Mouse (Mus musculus) megakaryocyte-erythroid progenitor cell, adult 5 weeks (primary cell): Measurements from ENCODE around the gene Gm15056. TPM values are rescaled to one million over a fixed set of nuclear protein-coding genes. Genes with fewer than 3 reads are reported as not detected.

Source experiments
- polyA plus RNA-seq: library from polyadenylated mRNA; stranded (reverse); fragments of >175 nt; gene quantifications from 2 replicates; pipeline ENCODE4 v1.2.3, GENCODE M21; 2012

The Gm15056 gene
- polyA plus RNA-seq: not detected in 2 replicates

GRCm38 (mm10) chr8:20902527-20902926 lies at the start of gene Gm15056:
Gene Gm15056, minus strand, starts transcription at chr8:20902627.

DNA sequence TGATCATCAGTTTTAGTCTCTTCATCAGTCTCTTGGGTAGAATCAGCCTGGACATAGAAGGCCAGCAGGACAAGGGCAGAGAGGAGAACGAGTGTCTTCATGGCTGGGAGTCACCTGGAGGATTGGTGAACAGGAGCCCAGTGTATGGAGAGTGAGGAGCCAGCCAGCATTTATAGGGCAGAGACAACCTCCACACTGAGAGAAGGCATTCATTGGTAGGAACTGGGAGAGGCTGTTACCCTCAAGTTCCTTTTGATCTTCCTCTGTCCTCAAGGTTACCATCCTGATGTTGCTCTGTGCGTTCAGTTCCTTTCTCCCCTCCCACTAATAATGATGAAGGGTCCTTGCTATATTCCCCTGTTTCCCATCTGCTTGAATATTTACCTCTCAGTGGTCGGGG lies 42.2 kb upstream of the Gm15056 start, which contains the start of gene AY761185:
AY761185 (minus strand) TSS at position 101 of the 400 bp plus-strand sequence.

GRCm38 (mm10) chr8:20921971-20922370 lies 19.5 kb upstream of the Gm15056 start, which contains the start of gene Gm6040:
Gene Gm6040, minus strand, starts transcription at chr8:20922071.

GRCm38 (mm10) chr8:20892369-20892768 lies 10.1 kb downstream of the Gm15056 start, which contains the start of gene Defb33:
Gene Defb33, plus strand, starts transcription at chr8:20892669.

Other genes starting within 250 kb of the Gm15056 start
- gene Defb33, start 10.0 kb downstream of the Gm15056 start, polyA plus RNA-seq: not detected in 2 replicates
- not detected in 2 replicates for gene Gm6040, start 19.4 kb upstream of the Gm15056 start, polyA plus RNA-seq
- not detected in 2 replicates for gene AY761185, start 42.1 kb upstream of the Gm15056 start, polyA plus RNA-seq
- gene Defa21, start 122.9 kb upstream of the Gm15056 start, polyA plus RNA-seq: not detected in 2 replicates
- gene Defa23, start 152.4 kb upstream of the Gm15056 start, polyA plus RNA-seq: not detected in 2 replicates
- gene Defa35, start 162.4 kb upstream of the Gm15056 start, polyA plus RNA-seq: not detected in 2 replicates
- not detected in 2 replicates for gene Defa25, start 181.8 kb upstream of the Gm15056 start, polyA plus RNA-seq
- gene Gm14851, start 193.4 kb upstream of the Gm15056 start, polyA plus RNA-seq: not detected in 2 replicates
- gene Defa30, start 232.0 kb upstream of the Gm15056 start, polyA plus RNA-seq: not detected in 2 replicates